Mouse (Mus musculus): ENCODE measurements at regions not wholly inside any gene's neighbourhood (a gene's known extent, or its start where the extent isn't known, plus 50 kb on each side); places are given as distances from the start of the nearest gene placed in this dataset.

- no peak for DNase-seq (ENCODE audit: low read depth, low spot score)
Observed at GRCm38 (mm10) chr11:63570646-63571045, 351.4 kb downstream of the Hs3st3b1 start.

GRCm38 (mm10) chr11:63573271-63573670, 348.8 kb downstream of the Hs3st3b1 start:
- no peak for DNase-seq (ENCODE audit: low read depth, low spot score)

- no peak for DNase-seq (ENCODE audit: low read depth, low spot score)
Observed at GRCm38 (mm10) chr11:63583321-63583720, 338.8 kb downstream of the Hs3st3b1 start.

- no peak for DNase-seq (ENCODE audit: low read depth, low spot score)
Observed at GRCm38 (mm10) chr11:63585216-63585869, 336.7 kb downstream of the Hs3st3b1 start.

- no peak for DNase-seq (ENCODE audit: low read depth, low spot score)
Observed at GRCm38 (mm10) chr11:63620220-63620619, 301.9 kb downstream of the Hs3st3b1 start.

GRCm38 (mm10) chr11:63630336-63630735, 291.8 kb downstream of the Hs3st3b1 start:
- DNase-seq (ENCODE audit: low read depth, low spot score) = no peak

GRCm38 (mm10) chr11:63657057-63657456, 265.0 kb downstream of the Hs3st3b1 start:
- no peak for DNase-seq (ENCODE audit: low read depth, low spot score)

- DNase-seq (ENCODE audit: low read depth, low spot score) = no peak
Observed at GRCm38 (mm10) chr11:63665268-63665934, 256.7 kb downstream of the Hs3st3b1 start.

GRCm38 (mm10) chr11:63670477-63670876, 251.6 kb downstream of the Hs3st3b1 start:
- no peak for DNase-seq (ENCODE audit: low read depth, low spot score)

- no peak for DNase-seq (ENCODE audit: low read depth, low spot score)
Observed at GRCm38 (mm10) chr11:63671816-63672215, 250.3 kb downstream of the Hs3st3b1 start.

- no peak for DNase-seq (ENCODE audit: low read depth, low spot score)
Observed at GRCm38 (mm10) chr11:63677921-63678320, 244.2 kb downstream of the Hs3st3b1 start.

GRCm38 (mm10) chr11:63678382-63678905, 243.6 kb downstream of the Hs3st3b1 start:
- DNase-seq (ENCODE audit: low read depth, low spot score) = no peak

- DNase-seq (ENCODE audit: low read depth, low spot score) = no peak
Observed at GRCm38 (mm10) chr11:63679491-63679890, 242.6 kb downstream of the Hs3st3b1 start.

- no peak for DNase-seq (ENCODE audit: low read depth, low spot score)
Observed at GRCm38 (mm10) chr11:63684228-63684980, 237.7 kb downstream of the Hs3st3b1 start.

- DNase-seq (ENCODE audit: low read depth, low spot score) = no peak
Observed at GRCm38 (mm10) chr11:63691041-63691440, 231.0 kb downstream of the Hs3st3b1 start.

GRCm38 (mm10) chr11:63704995-63705580, 217.0 kb downstream of the Hs3st3b1 start:
- DNase-seq (ENCODE audit: low read depth, low spot score) = no peak

- DNase-seq (ENCODE audit: low read depth, low spot score) = no peak
Observed at GRCm38 (mm10) chr11:63706057-63706456, 216.0 kb downstream of the Hs3st3b1 start.

GRCm38 (mm10) chr11:63707093-63707492, 215.0 kb downstream of the Hs3st3b1 start:
- no peak for DNase-seq (ENCODE audit: low read depth, low spot score)

- DNase-seq (ENCODE audit: low read depth, low spot score) = no peak
Observed at GRCm38 (mm10) chr11:63708412-63708811, 213.7 kb downstream of the Hs3st3b1 start.

GRCm38 (mm10) chr11:63712053-63712864, 209.8 kb downstream of the Hs3st3b1 start:
- no peak for DNase-seq (ENCODE audit: low read depth, low spot score)

- no peak for DNase-seq (ENCODE audit: low read depth, low spot score)
Observed at GRCm38 (mm10) chr11:63722261-63722660, 199.8 kb downstream of the Hs3st3b1 start.
